Mouse (Mus musculus): ENCODE measurements at regions not wholly inside any gene's neighbourhood (a gene's known extent, or its start where the extent isn't known, plus 50 kb on each side); places are given as distances from the start of the nearest gene placed in this dataset.

GRCm38 (mm10) chr4:95507141-95507945, 50.0 kb upstream of the Fggy start:
- no peak for TF ChIP-seq POLR2A (IDR thresholded peaks at IDR 0.05; ENCODE audit: extremely low read depth, insufficient read depth, low read length)
- no peak for TF ChIP-seq CTCF (IDR thresholded peaks at IDR 0.05; ENCODE audit: low read depth, low read length)

Measured in liver, adult 2 months (tissue).